Mouse (Mus musculus): ENCODE results near the gene Csf2rb. TPM values are rescaled to one million over a fixed set of nuclear protein-coding genes. Genes with fewer than 3 reads are reported as not detected.
"Not testable (repeated sequence)": the region's sequence is repeated elsewhere in the genome, so short reads cannot be mapped to it uniquely, and the experiment has no call there.

Csf2rb gene
- polyA plus RNA-seq, 1 experiment: 0.33 TPM

DNA sequence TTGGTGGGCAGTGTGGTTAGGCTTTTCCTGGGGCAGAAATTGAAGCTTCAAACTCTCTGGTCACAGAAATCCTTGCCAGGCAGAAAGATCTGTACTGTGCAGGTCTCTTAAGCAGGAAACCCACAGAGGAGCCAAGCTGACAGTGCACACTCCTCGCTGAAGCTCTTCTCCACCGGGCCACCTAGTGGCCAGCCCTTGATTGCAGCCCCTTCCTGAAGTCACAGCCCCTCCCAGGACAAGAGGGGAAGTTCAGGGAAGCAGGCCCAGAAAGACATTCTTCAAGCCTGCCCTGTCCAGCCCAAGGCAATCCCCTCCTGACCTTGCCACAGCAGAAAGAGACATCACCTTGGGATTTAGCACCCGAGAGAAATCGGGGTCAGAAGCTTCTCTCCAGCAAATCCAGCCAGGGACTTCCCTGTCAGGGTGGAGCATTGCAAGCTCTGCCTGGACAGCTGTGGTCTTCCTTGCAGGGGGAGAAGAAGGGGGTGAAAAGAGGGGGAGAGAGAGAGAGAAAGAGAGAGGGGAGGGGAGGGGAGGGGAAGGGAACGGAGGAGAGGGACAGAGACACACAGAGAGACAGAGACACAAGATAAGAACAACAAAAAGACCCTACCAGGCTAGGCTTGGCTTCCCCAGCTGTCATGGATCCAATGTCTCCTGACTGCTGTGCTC lies 4.6 kb upstream of the Csf2rb start:
- Histone ChIP-seq H3K27ac (ENCODE audit: insufficient read depth, low read length) (no peak overlapping the region), H3K4me1 (ENCODE audit: control insufficient read depth, insufficient read depth, low read length) (no peaks in the 10 kb centered on the region), H3K27me3 (ENCODE audit: control insufficient read depth, insufficient read depth, low read length) (no peaks in the 10 kb centered on the region), H3K4me3 (replicated peaks; ENCODE audit: insufficient read depth, low read depth, low read length) (no peak overlapping the region)
- TF ChIP-seq CTCF (IDR thresholded peaks at IDR 0.05; ENCODE audit: borderline replicate concordance, insufficient read depth, low read depth, low read length): peak; percentile 64
- no peak for TF ChIP-seq POLR2A (IDR thresholded peaks at IDR 0.05; ENCODE audit: borderline replicate concordance, insufficient read depth, low read length)
- DNase-seq: peak; percentile 26 to 40
- WGBS: 17% methylated on average over 5 of the region's 5 CpGs

DNA sequence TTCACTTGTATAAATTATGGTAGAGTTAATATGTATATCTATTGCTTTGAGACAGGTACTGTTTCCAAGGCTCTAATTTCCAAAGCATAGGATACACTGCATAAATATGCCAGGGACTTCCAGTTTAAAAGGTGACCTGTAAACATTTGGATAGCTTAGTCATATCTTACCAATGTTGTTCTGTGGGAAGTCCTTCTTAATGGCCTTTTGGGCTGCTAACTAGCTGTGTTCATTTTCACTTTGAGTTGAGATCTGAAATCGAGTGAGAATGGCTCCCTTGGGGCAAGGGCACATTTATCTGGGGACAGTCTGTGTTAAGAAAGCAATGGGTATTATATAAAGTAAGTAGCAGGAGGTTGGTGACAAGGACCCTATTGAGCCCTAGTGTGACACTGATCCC lies 2.2 kb upstream of the Csf2rb start:
- Histone ChIP-seq H3K27ac (ENCODE audit: insufficient read depth, low read length) (no peak overlapping the region), H3K4me1 (ENCODE audit: control insufficient read depth, insufficient read depth, low read length) (no peaks in the 10 kb centered on the region), H3K27me3 (ENCODE audit: control insufficient read depth, insufficient read depth, low read length) (no peaks in the 10 kb centered on the region), H3K4me3 (replicated peaks; ENCODE audit: insufficient read depth, low read depth, low read length) (no peak overlapping the region)
- 66% methylated on average over 1 of the region's 1 CpGs for WGBS
- TF ChIP-seq POLR2A (IDR thresholded peaks at IDR 0.05; ENCODE audit: borderline replicate concordance, insufficient read depth, low read length): no peak
- TF ChIP-seq CTCF (IDR thresholded peaks at IDR 0.05; ENCODE audit: borderline replicate concordance, insufficient read depth, low read depth, low read length): no peak
- no peak for DNase-seq

DNA sequence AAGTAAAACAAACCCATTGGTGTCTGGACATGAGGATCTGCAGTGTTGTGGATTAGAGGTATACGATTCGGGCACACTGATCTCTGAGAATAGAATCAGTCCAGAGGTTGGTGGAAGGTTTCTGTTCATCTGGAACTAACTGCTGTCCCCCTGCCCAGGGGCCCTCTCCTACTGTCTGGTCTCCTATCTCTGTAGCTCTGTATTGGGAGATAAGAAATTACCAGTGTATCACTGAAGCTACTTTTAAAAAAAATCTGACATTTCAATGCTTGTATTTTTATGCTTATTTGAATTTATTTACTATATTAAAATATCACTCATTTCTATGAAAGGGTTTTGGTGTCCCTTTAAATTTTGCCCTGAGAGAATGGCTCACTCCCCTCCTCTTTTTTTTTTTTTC lies 1.3 kb upstream of the Csf2rb start:
- 75% methylated on average over 2 of the region's 2 CpGs for WGBS

DNA sequence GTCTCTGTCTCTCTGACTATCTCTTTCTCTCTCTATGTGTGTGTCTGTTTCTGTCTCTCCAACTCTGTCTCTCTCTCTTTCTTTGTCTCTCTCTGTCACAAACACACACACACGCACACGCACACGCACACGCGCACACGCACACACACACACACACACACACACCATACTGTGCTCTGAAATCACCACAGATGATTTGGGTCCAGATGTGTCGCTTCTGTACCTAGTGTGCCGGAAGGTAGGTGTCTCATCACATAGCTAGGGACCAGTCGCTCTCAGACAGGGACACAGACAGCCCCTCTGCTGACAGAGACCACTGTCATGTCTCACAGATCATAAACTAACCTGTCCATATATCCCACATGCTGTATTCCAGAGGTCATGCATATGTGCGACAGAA lies 1.2 kb downstream of the Csf2rb start:
- WGBS: 90% methylated on average over 10 of the region's 10 CpGs
- Histone ChIP-seq H3K27me3 (ENCODE audit: control insufficient read depth, insufficient read depth, low read length) (no peaks in the 10 kb centered on the region), H3K4me3 (replicated peaks; ENCODE audit: insufficient read depth, low read depth, low read length) (no peak overlapping the region), H3K4me1 (ENCODE audit: control insufficient read depth, insufficient read depth, low read length) (no peaks in the 10 kb centered on the region), H3K27ac (ENCODE audit: insufficient read depth, low read length) (no peak overlapping the region)
- DNase-seq: no peak
- TF ChIP-seq POLR2A (IDR thresholded peaks at IDR 0.05; ENCODE audit: borderline replicate concordance, insufficient read depth, low read length) (no peak), CTCF (IDR thresholded peaks at IDR 0.05; ENCODE audit: borderline replicate concordance, insufficient read depth, low read depth, low read length) (no peak)

More for the DNA sequence above, 1.3 kb upstream of the Csf2rb start:
- Histone ChIP-seq H3K4me3 (replicated peaks; ENCODE audit: insufficient read depth, low read depth, low read length) (no peak overlapping the region), H3K27me3 (ENCODE audit: control insufficient read depth, insufficient read depth, low read length) (no peaks in the 10 kb centered on the region), H3K4me1 (ENCODE audit: control insufficient read depth, insufficient read depth, low read length) (no peaks in the 10 kb centered on the region), H3K27ac (ENCODE audit: insufficient read depth, low read length) (no peak overlapping the region)
- TF ChIP-seq CTCF (IDR thresholded peaks at IDR 0.05; ENCODE audit: borderline replicate concordance, insufficient read depth, low read depth, low read length) (no peak), POLR2A (IDR thresholded peaks at IDR 0.05; ENCODE audit: borderline replicate concordance, insufficient read depth, low read length) (no peak)
- DNase-seq: no peak

DNA sequence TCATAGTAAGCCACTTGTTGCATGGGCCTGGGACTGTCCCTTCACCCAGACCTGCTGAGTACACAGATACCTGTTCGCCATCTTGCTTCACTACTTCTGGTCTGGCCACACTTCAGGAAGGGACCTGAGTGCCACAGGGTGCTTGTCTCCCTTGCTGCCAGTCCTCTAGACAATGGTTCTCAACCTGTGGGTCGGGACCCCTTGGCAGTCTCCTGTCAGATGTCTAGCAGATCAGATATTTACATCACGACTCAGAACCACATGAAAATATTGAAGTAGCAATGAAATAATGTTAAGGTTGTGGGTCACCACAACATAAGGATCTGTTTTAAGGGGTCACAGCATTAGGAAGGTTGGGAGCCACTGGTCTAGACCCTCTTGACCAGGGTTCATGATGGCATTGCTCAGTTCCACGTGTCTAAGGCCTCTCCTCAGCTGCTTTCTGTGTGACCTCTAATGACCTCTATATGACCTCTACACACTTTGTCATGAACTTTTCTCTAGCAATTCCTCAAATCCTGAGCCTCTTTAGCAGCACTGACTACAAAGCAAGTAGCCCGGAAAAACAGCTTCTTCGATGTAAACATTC lies 2.3 kb downstream of the Csf2rb start:
- WGBS: 87% methylated on average over 6 of the region's 6 CpGs
- not testable (repeated sequence) for H3K4me1 ChIP-seq (ENCODE audit: control insufficient read depth, insufficient read depth, low read length); H3K27ac ChIP-seq (ENCODE audit: insufficient read depth, low read length); H3K27me3 ChIP-seq (ENCODE audit: control insufficient read depth, insufficient read depth, low read length); H3K4me3 ChIP-seq (replicated peaks; ENCODE audit: insufficient read depth, low read depth, low read length); DNase-seq

DNA sequence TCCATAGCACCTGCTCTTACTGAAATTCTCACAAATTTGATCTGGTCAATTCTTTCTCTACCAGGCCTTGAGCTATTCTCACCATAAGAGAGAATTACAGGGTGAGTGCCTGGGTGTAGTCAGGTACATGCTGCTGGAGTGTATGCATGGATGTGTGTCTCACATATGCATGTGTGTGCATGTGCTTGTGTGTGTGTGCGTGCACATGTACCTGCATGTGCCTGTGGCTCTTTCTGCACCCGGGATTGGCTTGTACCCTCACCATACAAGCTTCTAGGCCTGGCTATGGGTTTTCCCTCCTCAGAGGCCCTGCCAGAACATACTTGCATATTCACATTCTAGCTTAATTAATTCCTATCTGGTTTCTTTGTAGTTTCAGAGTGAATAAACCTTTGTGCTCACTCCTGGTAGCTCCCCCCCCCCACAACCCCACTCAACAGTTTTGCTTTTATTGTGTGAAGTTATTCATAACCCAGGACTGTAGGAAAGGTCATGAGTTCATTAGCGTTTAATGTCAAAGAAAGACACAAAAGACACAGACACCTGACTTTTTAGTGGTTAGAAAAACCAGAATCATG lies 3.1 kb downstream of the Csf2rb start:
- Histone ChIP-seq H3K4me1 (ENCODE audit: control insufficient read depth, insufficient read depth, low read length) (no peaks in the 10 kb centered on the region), H3K27me3 (ENCODE audit: control insufficient read depth, insufficient read depth, low read length) (no peaks in the 10 kb centered on the region), H3K27ac (ENCODE audit: insufficient read depth, low read length) (no peak overlapping the region), H3K4me3 (replicated peaks; ENCODE audit: insufficient read depth, low read depth, low read length) (no peak overlapping the region)
- WGBS: 72% methylated on average over 3 of the region's 3 CpGs
- no peak for DNase-seq
- TF ChIP-seq POLR2A (IDR thresholded peaks at IDR 0.05; ENCODE audit: borderline replicate concordance, insufficient read depth, low read length): no peak
- no peak for TF ChIP-seq CTCF (IDR thresholded peaks at IDR 0.05; ENCODE audit: borderline replicate concordance, insufficient read depth, low read depth, low read length)

DNA sequence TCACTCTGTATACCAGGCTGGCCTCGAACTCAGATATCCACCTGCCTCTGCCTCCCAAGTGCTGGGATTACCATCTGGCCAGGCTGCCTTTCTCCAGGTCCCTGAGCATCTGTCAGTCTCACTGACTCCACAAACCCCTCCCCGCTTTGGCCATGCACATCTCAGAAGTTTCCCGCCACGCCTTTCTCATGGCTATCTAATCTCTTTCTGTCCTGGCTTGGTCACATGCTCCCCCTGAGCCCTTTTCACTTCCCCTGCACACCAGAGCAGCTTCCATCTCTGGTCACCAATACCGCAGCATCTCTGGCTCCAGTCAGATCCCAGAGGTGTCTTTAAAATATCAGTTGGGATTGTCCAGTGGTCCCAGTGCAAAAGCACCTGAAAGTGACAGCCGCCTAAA lies 4.4 kb downstream of the Csf2rb start:
- not testable (repeated sequence) for H3K27ac ChIP-seq (ENCODE audit: insufficient read depth, low read length); DNase-seq; H3K4me3 ChIP-seq (replicated peaks; ENCODE audit: insufficient read depth, low read depth, low read length); H3K4me1 ChIP-seq (ENCODE audit: control insufficient read depth, insufficient read depth, low read length); H3K27me3 ChIP-seq (ENCODE audit: control insufficient read depth, insufficient read depth, low read length)
- WGBS: 75% methylated on average over 6 of the region's 6 CpGs

DNA sequence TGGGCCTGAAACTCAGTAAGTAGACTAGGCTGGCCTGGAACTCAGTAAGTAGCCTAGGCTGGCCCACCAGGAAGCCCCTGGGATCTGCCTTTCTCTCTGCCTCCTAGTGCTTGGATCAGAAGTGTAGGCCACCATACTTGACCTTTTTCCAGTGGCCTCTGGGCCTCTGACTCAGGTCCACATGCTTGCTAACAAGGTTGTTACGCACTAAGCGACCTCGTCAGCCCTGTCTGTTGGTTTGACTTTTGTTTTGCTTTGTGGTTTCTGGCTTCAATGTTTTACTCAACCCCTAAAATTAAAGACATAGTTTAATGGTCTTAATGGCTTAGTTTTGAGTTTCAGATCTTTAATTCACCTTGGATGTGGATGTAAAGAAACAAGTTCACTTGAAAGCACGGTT lies 5.2 kb downstream of the Csf2rb start:
- H3K27me3 ChIP-seq (ENCODE audit: control insufficient read depth, insufficient read depth, low read length): no peaks in the 10 kb centered on the region
- TF ChIP-seq CTCF (IDR thresholded peaks at IDR 0.05; ENCODE audit: borderline replicate concordance, insufficient read depth, low read depth, low read length) (no peak), POLR2A (IDR thresholded peaks at IDR 0.05; ENCODE audit: borderline replicate concordance, insufficient read depth, low read length) (no peak)
- no peaks in the 10 kb centered on the region for H3K4me1 ChIP-seq (ENCODE audit: control insufficient read depth, insufficient read depth, low read length)
- DNase-seq: no peak
- H3K4me3 ChIP-seq (replicated peaks; ENCODE audit: insufficient read depth, low read depth, low read length): no peak overlapping the region
- 91% methylated on average over 4 of the region's 4 CpGs for WGBS
- no peak overlapping the region for H3K27ac ChIP-seq (ENCODE audit: insufficient read depth, low read length)
